Mouse (Mus musculus) urinary bladder, postnatal 10 days (tissue): ENCODE data around the gene Mchr1.

Source experiments
- DNase-seq: peaks from one replicate; pipeline ENCODE4 v3.0.0; 2022; ENCODE audit warnings: low spot score

The Mchr1 gene

GRCm38 (mm10) chr15:81227275-81227674, 8.0 kb upstream of the Mchr1 start:
- DNase-seq = no peak

DNA sequence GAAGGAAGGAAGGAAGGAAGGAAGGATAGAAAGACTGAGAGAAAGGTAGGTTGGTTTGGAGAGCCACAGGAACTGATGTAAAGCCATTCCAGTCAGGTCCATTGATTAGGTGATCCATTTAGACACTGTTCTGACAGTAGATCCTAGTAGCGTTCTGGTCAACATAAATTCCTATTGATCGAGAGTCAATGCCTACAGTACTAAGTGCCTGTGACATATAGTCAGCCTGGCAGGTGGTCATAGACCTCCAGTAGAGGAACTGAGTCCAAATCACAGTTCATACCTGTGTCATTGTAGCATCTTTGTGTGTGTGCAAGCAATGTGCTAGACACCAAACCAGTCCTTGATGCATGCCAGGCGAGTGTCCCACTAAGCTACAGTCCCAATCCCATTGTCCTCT, 7.0 kb upstream of the Mchr1 start:
- DNase-seq = no peak

DNA sequence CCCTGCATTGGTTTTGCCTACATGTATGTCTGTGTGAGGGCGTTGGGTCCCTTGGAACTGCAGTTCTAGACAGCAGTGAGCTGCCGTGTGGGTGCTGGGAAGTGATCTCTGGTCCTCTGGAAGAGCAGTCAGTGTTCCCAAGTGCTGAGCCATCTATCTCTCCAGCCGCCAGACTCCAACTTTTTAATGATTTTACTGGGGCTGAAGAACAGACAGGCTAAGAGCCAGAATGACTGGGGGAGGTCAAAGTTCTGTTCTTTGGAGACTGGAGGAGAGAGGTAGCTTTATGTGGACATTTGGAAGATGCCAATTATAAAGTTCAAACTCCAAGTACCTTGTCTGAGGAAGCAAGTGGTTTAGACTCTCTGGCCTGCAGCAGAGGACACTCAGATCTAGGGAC, 5.5 kb upstream of the Mchr1 start:
- DNase-seq = no peak

GRCm38 (mm10) chr15:81231325-81231724, 4.0 kb upstream of the Mchr1 start:
- DNase-seq = no peak

- no peak for DNase-seq
Measured at GRCm38 (mm10) chr15:81236062-81236461, 763 bp downstream of the Mchr1 start.

GRCm38 (mm10) chr15:81237471-81237870, 2.2 kb downstream of the Mchr1 start:
- DNase-seq = no peak

DNA sequence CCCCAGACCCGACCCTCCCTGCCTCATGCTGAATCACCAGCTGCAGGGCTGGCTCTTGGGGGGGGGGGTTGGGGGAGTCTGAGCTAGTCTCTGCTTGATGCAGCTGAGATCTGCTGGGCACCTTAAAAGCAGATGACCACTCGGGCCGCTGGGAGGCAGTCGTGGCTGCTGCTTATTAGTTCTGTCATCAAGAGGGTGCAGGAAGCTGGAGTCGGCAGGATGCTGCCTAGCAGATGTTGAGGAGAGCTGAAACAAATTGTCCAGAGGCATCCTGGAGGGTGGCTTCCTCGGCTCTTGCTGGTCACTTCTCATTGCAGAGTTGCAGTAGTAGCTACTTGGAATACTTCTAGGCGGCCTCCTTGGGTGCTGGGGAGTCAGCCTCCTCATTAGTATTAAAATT, 4.0 kb downstream of the Mchr1 start:
- DNase-seq = no peak

DNA sequence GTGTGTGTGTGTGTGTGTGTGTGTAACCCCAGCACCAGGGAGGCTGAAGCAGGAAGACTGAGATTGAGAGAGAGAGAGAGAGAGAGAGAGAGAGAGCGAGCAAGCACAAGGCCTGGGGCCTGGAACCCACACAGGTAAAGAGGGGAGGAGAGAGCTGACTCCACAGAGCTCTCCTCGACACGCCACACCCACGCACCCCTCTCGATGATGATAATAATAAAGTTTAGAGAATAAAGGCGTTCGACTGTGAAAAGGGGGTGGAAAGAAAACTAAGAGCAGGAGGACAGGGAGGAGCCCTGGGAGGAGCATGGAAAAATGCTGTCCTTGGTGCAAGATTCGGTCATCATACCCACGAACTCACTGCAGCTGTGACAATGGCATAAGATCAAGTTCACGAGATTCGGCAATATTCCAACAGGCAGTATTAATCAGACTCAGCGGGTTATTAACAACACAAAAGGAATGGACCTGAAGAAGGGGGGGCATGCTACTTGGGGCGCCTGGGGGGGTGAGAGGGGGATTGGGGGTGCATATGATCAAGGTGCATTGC, 4.6 kb downstream of the Mchr1 start:
- no peak for DNase-seq

DNA sequence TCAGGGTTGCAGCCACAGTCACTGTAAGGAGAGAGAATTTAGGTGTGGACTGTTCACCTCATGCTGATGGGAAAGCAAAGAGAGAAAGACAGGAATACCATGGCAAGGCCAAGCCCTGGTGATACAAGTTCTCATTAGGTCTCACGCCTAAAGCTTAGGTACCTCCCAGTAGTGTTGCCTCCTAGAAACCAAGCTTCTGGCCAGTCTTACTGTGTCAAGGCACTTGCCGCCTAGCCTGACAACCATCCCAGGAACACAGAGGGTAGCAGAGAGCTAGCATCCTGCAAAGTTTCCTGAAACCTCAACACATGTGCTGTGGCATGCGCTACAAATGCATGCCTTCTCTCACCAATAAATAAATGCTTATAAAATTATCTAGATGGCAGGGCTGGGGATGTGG, 11.6 kb downstream of the Mchr1 start:
- no peak for DNase-seq

- DNase-seq = no peak
Measured at GRCm38 (mm10) chr15:81247583-81248340, 12.5 kb downstream of the Mchr1 start.

DNA sequence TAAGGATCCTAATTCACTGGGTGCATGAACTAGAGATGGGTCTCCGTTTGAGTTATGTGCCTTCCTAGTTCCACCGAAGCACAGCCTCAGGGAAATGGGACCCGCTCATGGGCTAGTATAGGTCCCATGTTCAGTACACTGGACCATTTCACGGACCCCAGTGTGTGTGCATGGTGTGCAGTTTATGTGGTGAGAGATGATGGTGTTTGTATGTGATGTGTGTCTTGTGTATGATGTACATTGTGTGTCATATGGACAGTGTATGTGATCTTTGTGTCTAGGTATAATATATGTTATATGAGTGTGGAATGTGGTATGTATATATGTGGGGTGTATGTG, 13.0 kb downstream of the Mchr1 start:
- no peak for DNase-seq

DNA sequence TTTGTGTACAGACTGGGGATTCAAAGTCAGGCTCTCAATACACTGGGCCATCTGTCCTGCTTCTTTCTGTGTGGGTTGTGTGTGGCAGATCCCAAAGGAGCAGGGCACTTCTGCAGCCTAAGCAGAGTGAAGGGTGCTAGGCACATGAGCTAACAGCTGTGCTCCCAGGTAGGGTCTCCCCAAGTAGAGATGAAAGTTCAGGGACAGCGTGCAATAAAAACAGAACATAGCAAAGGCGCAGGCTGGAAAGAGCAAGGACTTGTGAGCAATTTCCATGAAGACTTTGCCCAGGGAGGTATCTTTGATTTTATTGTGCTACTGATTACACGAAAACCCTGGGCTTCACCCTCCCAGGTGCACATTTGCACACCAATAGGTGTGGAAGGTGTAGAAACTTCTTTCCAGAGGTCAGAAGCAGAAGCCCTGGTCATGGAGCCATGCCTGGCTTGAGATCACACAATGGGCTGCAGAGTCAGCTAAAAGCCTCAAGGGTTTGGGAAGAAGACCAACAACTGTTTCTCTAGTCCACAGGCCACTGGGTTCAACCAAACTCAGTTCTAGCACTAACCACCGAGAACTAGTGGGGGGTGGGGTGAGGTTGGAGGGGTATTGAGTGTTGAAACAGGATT, 13.8 kb downstream of the Mchr1 start:
- DNase-seq = no peak

DNA sequence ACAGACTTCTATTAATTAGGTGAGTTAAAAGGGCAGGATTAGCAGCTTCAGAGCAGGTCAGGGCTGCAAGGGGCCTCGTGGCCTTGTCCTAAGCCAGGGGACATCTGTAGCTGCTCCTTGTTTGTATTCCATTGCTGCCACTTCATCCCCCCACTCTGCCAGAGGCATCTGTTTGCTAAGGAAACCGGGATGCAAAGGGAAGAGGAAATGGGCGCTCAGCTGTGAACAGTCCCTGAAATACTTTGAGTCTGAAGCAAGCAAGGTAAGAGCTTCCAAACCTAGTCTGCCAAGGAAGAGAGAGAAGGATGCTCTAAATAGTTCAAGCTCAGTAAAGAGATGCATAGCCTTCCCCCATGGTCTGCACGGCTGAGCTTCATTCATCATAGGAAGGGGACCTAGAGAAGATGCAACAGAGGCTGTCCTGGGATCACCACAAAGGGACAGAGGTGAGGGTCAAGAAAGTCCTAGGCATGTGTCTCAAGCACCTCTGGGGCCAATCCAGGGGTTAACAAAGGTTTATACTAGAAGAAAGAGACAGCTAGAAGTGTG, 17.4 kb downstream of the Mchr1 start:
- DNase-seq = no peak

DNA sequence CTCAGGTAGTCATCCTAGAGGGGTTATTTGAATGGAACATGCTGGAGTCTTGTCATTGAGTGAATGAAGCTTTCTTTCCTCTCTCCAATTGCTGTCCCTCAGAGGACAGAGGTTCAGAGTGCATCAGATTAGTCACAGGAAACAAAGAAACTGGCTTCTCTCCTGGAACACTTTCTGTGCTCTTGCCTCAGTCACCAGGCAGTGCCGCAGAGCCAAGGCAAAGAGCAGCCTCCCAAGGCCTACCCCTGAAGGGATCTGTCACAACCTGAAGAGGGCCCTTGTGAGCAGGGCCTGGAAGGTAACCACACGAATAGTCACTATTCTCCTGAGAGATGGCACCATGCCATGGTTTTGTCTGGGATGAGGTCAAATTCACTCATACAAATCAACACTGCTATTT, 18.3 kb downstream of the Mchr1 start:
- DNase-seq = no peak

GRCm38 (mm10) chr15:81254113-81254640, 18.9 kb downstream of the Mchr1 start:
- DNase-seq = no peak

GRCm38 (mm10) chr15:81255063-81255462, 19.8 kb downstream of the Mchr1 start:
- no peak for DNase-seq

- DNase-seq = no peak
Measured at GRCm38 (mm10) chr15:81258296-81258695, 23.0 kb downstream of the Mchr1 start.

DNA sequence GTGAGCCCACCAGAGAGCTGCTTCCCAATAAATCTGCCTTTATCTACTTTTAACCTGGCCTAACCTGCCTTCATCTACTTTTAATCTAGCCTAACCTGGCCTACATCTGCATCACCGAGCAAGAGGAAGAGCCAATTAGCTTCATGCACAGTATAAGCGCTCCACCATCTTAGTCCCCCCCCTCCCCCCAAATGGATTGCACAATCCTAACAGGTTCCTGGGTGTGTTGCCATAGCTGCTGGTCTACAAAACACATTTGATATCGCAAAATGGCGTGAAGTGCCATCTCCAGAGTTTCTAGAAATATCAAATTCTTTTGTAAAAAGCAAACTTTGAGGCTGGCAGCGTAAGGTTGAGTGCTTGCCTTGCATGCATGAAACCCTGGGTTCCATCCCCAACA, 24.0 kb downstream of the Mchr1 start:
- no peak for DNase-seq

DNA sequence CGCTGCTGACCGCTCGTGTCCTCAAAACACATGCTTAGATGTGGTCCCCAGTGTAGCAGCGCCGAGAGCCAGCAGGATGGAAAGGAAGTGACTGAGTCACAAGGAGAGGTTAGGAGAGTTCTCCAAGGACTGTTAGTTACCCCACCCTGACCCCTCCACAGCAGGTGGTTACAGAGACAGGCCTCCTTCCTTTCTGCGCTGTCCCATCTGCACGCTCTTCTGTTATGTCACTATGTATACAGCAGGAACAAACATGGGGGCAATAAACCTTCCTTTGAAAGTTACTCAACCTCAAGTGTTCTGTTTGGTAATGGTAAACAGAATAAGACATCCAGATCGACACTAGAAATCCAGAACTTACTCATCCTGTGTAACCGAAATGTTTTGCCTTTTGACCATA, 24.9 kb downstream of the Mchr1 start:
- no peak for DNase-seq

DNA sequence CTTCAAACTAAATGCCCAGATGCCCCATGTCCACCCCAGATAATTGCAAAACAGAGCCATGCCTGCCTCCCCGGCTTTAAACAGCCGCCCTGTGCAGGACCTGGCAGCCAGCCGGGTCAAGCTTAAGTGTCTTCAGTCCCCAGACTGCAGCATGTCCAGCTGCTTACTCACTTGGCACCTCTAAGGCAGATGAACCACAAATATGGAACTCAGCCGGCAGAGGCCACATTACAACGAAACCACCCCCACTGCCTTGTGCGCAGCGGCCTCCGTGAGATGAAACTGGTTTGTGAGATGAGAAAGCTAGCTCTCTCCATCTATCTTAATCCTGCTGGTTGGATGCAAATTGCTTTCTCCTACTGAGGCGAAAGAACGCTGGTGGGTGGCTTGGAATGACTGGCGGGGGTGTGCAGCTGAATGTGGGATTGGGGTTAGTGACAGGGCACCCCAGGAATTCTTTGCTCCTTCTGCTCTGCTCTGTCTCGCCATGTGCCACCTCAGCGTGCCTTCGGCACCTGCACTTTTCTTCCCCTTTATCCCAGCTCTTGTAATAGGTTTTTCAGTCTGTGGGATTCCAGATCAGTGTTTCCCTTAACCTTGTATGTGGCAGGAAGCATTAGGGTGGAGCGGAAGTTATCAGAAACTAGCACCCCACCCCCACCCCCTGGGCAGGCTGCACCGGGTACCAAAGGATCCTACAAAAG, 29.2 kb downstream of the Mchr1 start:
- DNase-seq = no peak

DNA sequence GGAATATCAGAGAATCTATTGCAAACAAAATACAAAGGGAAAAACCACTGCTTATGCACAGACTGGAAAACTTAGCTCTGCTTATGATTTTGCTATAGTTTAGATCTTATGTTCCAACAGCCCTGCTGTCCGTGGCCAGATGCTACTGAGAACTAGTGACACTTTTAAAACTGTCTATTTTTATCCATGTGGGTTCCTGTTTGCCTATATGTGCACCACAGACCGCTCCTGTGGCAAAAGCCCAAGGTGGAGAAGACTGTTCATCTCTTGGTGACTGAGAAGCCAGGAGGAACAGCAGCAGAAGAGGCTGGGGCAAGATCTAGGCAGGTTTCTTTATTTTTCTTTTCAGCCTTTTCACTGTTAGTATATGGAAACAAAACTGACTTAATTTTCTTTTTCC, 32.1 kb downstream of the Mchr1 start:
- no peak for DNase-seq

GRCm38 (mm10) chr15:81272305-81273053, 37.2 kb downstream of the Mchr1 start:
- DNase-seq = no peak
